Comparison of ENCODE assay signal across 19 mouse cellular contexts in the genomic region with DNA sequence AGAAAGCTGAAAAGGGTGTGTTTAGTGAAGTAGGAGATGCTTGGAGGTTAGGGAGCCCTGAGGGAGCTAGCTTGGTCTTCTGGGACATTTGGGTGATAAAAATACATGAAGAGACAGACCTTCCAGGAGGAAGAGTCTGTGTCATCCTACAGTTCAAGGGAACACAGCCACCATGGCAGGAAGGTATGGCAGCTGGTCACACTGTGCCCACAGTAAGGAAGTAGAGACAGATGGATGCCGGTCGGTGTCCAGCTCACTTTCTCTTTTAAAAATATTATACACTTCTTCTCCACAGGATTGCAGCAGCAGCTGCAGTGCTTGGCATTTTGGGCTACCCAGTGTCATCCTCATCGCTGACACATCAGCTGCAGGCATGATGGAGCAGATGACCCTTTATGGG.
"Had no signal": no experiment of that assay in that cellular context is flagged by ENCODE, and none has a peak within 500 bp of the region (broad histone marks: within the 10 kb centered on the region; RNA-seq: fewer than 3 reads in every experiment).

No protein-coding gene starts in this region.

- H3K9me3 ChIP-seq: limb, embryonic 10.5 days; limb, embryonic 13.5 days; liver, embryonic 13.5 days had no signal

- H3K4me2 ChIP-seq: limb, embryonic 13.5 days; liver, embryonic 13.5 days; midbrain, embryonic 11.5 days had no signal

- H3K4me1 ChIP-seq: limb, embryonic 10.5 days; liver, embryonic 13.5 days had no signal

- H3K36me3 ChIP-seq: limb, embryonic 10.5 days; limb, embryonic 13.5 days; liver, embryonic 13.5 days had no signal

- DNase-seq: kidney, postnatal 25 days; layer of hippocampus, adult 9-11 months; layer of hippocampus, postnatal 36 days; liver; liver, embryonic 13.5 days; lung, adult 2 months; lung, postnatal 14 days; lung, postnatal 4 days; midbrain, embryonic 14.5 days; right cerebral cortex, postnatal 4 days; thymus, adult 2 months; thymus, postnatal 14 days; thymus, postnatal 4 days had no signal

- H3K4me3 ChIP-seq: layer of hippocampus, adult 2 months; limb, embryonic 10.5 days; limb, embryonic 13.5 days; liver, embryonic 13.5 days had no signal

- H3K27ac ChIP-seq: kidney, postnatal 0 days; layer of hippocampus, adult 2 months; limb, embryonic 10.5 days; limb, embryonic 13.5 days; liver, embryonic 13.5 days; stomach, postnatal 0 days had no signal

- H3K9ac ChIP-seq: limb, embryonic 13.5 days; liver, embryonic 13.5 days had no signal
